Mouse (Mus musculus): ENCODE results near the gene Trim69. TPM values are rescaled to one million over a fixed set of nuclear protein-coding genes. Genes with fewer than 3 reads are reported as not detected.

Trim69 gene
- polyA plus RNA-seq, 1 experiment = not detected

DNA sequence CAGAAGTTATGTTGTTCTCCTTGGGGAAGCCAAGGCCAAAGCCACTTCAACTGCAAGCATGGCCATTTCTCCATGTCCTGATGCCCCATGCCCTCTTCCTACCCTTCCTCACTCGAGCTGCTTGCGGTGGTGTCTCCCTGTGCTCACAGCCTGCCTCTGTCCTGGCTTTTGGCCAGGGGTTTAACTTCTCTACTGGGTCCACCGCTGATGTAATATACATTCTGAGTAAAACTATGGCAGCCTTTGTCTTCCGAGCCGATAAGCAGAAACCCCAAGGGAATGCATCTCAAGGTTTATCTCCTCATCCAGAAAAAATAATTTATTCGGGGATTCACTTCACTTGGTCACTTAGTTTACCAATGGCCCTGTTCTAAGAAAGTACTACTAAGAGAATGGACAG is 13.8 kb upstream of the Trim69 start:
- TF ChIP-seq CTCF (IDR thresholded peaks at IDR 0.05; ENCODE audit: extremely low read depth, insufficient read depth, insufficient read length, insufficient replicate concordance) (no peak), POLR2A (IDR thresholded peaks at IDR 0.05; ENCODE audit: low read depth, low read length) (no peak)
- DNase-seq (ENCODE audit: low read depth in 1 of 2, low spot score in 2 of 2) = peak in 1 of 2 experiments; percentile 16
- WGBS = 35% methylated on average over 6 of the region's 6 CpGs
- peaks cover 11% of the 10 kb centered on the region; the same call in 1 of the 2 replicates for H3K4me1 ChIP-seq (ENCODE audit: control insufficient read depth, insufficient read depth, insufficient read length)
- H3K4me3 ChIP-seq (ENCODE audit: extremely low read depth, insufficient read depth, insufficient read length) = no peak overlapping the region
- peaks cover 16% of the 10 kb centered on the region for H3K36me3 ChIP-seq (ENCODE audit: control insufficient read depth, insufficient read depth, low read length)
- H3K27ac ChIP-seq (ENCODE audit: insufficient read depth, low read length) = peak overlapping the region; percentile 98
- no peaks in the 10 kb centered on the region for H3K27me3 ChIP-seq (ENCODE audit: control insufficient read depth, insufficient read depth, low read length)

GRCm38 (mm10) chr2:122147508-122148241 is 12.8 kb upstream of the Trim69 start, which contains the start of gene B2m:
B2m (plus strand) TSS chr2:122147686.
- peak; percentile 90 to 98 for DNase-seq (ENCODE audit: low read depth in 1 of 2, low spot score in 2 of 2)
- Histone ChIP-seq H3K27ac (ENCODE audit: insufficient read depth, low read length) (peak within 1 kb of the TSS; percentile 98), H3K4me1 (ENCODE audit: control insufficient read depth, insufficient read depth, insufficient read length) (peaks cover 15% of the 10 kb centered on the region; the same call in 1 of the 2 replicates), H3K4me3 (ENCODE audit: extremely low read depth, insufficient read depth, insufficient read length) (peak within 1 kb of the TSS; percentile 72), H3K36me3 (ENCODE audit: control insufficient read depth, insufficient read depth, low read length) (peaks cover 23% of the 10 kb centered on the region), H3K27me3 (ENCODE audit: control insufficient read depth, insufficient read depth, low read length) (no peaks in the 10 kb centered on the region)
- TF ChIP-seq POLR2A (IDR thresholded peaks at IDR 0.05; ENCODE audit: low read depth, low read length) = peak; percentile 99
- TF ChIP-seq CTCF (IDR thresholded peaks at IDR 0.05; ENCODE audit: extremely low read depth, insufficient read depth, insufficient read length, insufficient replicate concordance) = no peak
- WGBS = under 1% methylated on average over 40 of the region's 40 CpGs

GRCm38 (mm10) chr2:122148242-122148917 is 12.1 kb upstream of the Trim69 start:
- H3K4me1 ChIP-seq (ENCODE audit: control insufficient read depth, insufficient read depth, insufficient read length) = peaks cover 18% of the 10 kb centered on the region; the same call in 1 of the 2 replicates
- peaks cover 30% of the 10 kb centered on the region for H3K36me3 ChIP-seq (ENCODE audit: control insufficient read depth, insufficient read depth, low read length)
- H3K27me3 ChIP-seq (ENCODE audit: control insufficient read depth, insufficient read depth, low read length) = no peaks in the 10 kb centered on the region
- under 1% methylated on average over 18 of the region's 18 CpGs for WGBS
- peak overlapping the region; percentile 97 for H3K27ac ChIP-seq (ENCODE audit: insufficient read depth, low read length)
- TF ChIP-seq POLR2A (IDR thresholded peaks at IDR 0.05; ENCODE audit: low read depth, low read length) (no peak; the same call in 1 of the 2 replicates), CTCF (IDR thresholded peaks at IDR 0.05; ENCODE audit: extremely low read depth, insufficient read depth, insufficient read length, insufficient replicate concordance) (no peak)
- peak overlapping the region; percentile 72 for H3K4me3 ChIP-seq (ENCODE audit: extremely low read depth, insufficient read depth, insufficient read length)
- DNase-seq (ENCODE audit: low read depth in 1 of 2, low spot score in 2 of 2) = peak; percentile 79 to 86

DNA sequence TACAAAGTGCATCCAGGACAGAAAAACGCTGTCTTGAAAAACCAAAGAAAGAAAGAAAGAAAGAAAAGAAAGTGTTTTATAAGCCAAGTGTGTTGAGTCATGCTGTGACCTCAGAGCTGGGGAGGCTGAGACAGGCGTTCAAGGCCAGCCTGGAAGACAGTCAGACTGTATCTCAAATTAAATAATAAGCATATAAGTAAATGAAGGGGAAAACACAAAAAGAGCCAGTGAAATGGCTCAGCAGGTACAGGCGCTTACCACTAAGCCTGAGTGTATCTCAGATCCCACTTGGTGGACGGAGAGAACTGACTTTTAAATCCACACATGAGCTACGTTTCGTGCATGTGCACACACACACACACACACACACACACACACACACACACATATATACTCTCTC is 11.2 kb upstream of the Trim69 start:
- Histone ChIP-seq H3K36me3 (ENCODE audit: control insufficient read depth, insufficient read depth, low read length) (peaks cover 33% of the 10 kb centered on the region), H3K4me1 (ENCODE audit: control insufficient read depth, insufficient read depth, insufficient read length) (peaks cover 18% of the 10 kb centered on the region; the same call in 1 of the 2 replicates), H3K27ac (ENCODE audit: insufficient read depth, low read length) (no peak overlapping the region), H3K4me3 (ENCODE audit: extremely low read depth, insufficient read depth, insufficient read length) (peak overlapping the region; percentile 72), H3K27me3 (ENCODE audit: control insufficient read depth, insufficient read depth, low read length) (no peaks in the 10 kb centered on the region)
- WGBS = 11% methylated on average over 6 of the region's 6 CpGs
- TF ChIP-seq CTCF (IDR thresholded peaks at IDR 0.05; ENCODE audit: extremely low read depth, insufficient read depth, insufficient read length, insufficient replicate concordance) = no peak
- TF ChIP-seq POLR2A (IDR thresholded peaks at IDR 0.05; ENCODE audit: low read depth, low read length) = no peak
- no peak for DNase-seq (ENCODE audit: low read depth in 1 of 2, low spot score in 2 of 2)

- no peak overlapping the region for H3K27ac ChIP-seq (ENCODE audit: insufficient read depth, low read length)
- WGBS = 25% methylated on average over 3 of the region's 3 CpGs
- peaks cover 36% of the 10 kb centered on the region for H3K36me3 ChIP-seq (ENCODE audit: control insufficient read depth, insufficient read depth, low read length)
- no peak for DNase-seq (ENCODE audit: low read depth in 1 of 2, low spot score in 2 of 2)
- peak overlapping the region; percentile 72; the same call in 1 of the 2 replicates for H3K4me3 ChIP-seq (ENCODE audit: extremely low read depth, insufficient read depth, insufficient read length)
- H3K4me1 ChIP-seq (ENCODE audit: control insufficient read depth, insufficient read depth, insufficient read length) = peaks cover 18% of the 10 kb centered on the region; the same call in 1 of the 2 replicates
- TF ChIP-seq POLR2A (IDR thresholded peaks at IDR 0.05; ENCODE audit: low read depth, low read length) = no peak
- no peak for TF ChIP-seq CTCF (IDR thresholded peaks at IDR 0.05; ENCODE audit: extremely low read depth, insufficient read depth, insufficient read length, insufficient replicate concordance)
- no peaks in the 10 kb centered on the region for H3K27me3 ChIP-seq (ENCODE audit: control insufficient read depth, insufficient read depth, low read length)
Observed at GRCm38 (mm10) chr2:122149716-122150115, 10.8 kb upstream of the Trim69 start.

GRCm38 (mm10) chr2:122151221-122151620 is 9.3 kb upstream of the Trim69 start:
- H3K36me3 ChIP-seq (ENCODE audit: control insufficient read depth, insufficient read depth, low read length) = peaks cover 40% of the 10 kb centered on the region
- peak overlapping the region; percentile 3; the same call in 1 of the 2 replicates for H3K4me3 ChIP-seq (ENCODE audit: extremely low read depth, insufficient read depth, insufficient read length)
- no peak for DNase-seq (ENCODE audit: low read depth in 1 of 2, low spot score in 2 of 2)
- H3K4me1 ChIP-seq (ENCODE audit: control insufficient read depth, insufficient read depth, insufficient read length) = peaks cover 25% of the 10 kb centered on the region; the same call in 1 of the 2 replicates
- no peak for TF ChIP-seq CTCF (IDR thresholded peaks at IDR 0.05; ENCODE audit: extremely low read depth, insufficient read depth, insufficient read length, insufficient replicate concordance)
- 84% methylated on average over 1 of the region's 1 CpGs for WGBS
- no peaks in the 10 kb centered on the region for H3K27me3 ChIP-seq (ENCODE audit: control insufficient read depth, insufficient read depth, low read length)
- H3K27ac ChIP-seq (ENCODE audit: insufficient read depth, low read length) = no peak overlapping the region

Data from spleen, adult 2 months (tissue).